Mouse (Mus musculus): Measurements from ENCODE around the gene R3hdm2.

The R3hdm2 gene

DNA sequence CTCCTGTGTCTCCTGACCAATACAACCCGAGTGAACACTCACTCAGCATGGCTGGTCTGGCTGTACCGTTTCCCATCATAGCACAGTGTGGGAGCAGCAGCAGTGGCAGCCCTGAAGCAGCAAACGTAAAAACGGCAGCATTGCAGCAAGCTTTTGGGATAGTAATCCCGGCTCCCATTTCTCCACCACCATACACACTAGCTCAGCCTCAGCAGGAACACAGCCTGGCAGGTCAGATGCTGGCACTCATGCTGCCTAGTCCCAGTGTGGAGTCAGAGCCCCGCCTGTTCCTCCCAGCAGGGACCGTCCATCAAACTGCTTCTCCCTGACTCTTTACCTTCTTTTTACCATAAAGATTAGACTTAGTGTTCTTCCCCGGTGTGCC, 111.0 kb downstream of the R3hdm2 start:
- no peak for DNase-seq (ENCODE audit: low read depth, low spot score)

GRCm38 (mm10) chr10:127492118-127492517, 112.0 kb downstream of the R3hdm2 start:
- DNase-seq (ENCODE audit: low read depth, low spot score): no peak

- no peak for DNase-seq (ENCODE audit: low read depth, low spot score)
These were observed 116.0 kb downstream of the R3hdm2 start for GRCm38 (mm10) chr10:127496156-127496555.

- DNase-seq (ENCODE audit: low read depth, low spot score): no peak
These were observed 119.4 kb downstream of the R3hdm2 start for GRCm38 (mm10) chr10:127499516-127499915.

DNA sequence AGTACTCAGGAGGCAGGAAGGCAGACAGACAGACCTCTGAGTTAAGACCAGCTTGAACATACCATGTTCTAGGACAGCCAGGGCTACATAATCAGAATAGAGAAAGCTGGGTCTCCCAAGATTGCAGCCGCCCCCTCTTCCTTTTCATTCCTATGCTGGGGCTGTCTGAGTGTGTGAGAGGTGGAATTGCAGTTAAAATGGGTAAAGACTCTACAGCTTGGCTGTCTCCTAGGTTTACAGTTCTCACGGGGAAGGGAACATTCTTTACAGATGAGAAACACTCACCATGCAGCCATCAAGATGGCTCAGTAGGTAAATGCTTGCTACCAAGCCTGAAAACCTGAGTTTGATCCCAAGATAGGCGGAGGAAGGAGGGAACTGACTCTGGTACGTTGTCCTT, 119.9 kb downstream of the R3hdm2 start:
- DNase-seq (ENCODE audit: low read depth, low spot score): no peak

DNA sequence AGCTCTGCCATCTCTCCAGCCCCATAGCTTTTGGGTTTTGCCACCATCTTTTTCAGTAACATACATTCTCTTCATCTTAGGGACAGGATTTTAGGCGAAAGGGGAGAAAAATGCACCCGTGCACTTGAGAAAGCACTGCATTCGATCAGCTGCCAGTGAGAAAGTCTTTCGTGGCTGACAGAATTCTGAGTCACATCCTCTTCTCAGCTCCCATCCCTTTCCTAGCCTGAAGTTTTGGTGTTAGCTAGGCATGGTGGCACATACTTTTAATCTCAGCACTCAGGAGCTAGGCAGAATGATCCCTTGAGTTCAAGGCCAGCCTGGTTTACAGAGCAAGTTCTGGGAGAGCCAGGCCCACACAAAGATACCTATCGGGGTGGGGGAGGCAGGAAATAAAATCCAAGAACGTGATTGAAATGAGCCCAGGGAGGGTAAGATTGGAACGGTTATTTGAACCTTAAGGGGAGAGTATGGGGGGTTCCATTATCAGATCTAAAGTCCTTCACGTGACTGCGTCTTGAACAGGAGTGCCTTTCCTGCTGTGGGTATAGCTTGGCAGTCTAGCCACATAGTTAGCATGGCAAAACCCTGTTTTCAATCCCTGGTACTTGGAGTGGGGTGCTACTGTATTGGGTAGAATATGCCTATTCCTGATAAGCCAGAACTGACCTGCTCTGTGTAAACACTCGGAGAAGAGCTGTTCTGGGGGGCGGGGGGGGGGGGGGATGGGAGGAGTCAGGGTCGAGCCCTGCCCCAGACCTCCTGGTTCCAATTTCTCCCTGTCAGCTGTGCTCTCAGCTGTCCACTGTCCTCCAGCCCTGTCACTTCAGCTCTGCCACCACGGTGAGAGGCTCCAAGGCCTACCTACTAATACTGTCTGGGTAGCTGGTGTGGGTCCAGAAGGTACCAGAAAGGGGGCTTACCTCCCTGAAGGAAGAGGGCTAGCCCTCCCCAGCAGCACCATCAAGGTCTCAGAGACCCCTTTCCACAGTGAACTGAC, 121.1 kb downstream of the R3hdm2 start, which contains the start of gene Stac3:
TSS of gene Stac3 (plus strand) at position 793 of the 1,000 bp plus-strand sequence.
- no peak for DNase-seq (ENCODE audit: low read depth, low spot score)

GRCm38 (mm10) chr10:127508239-127508638, 128.1 kb downstream of the R3hdm2 start:
- DNase-seq (ENCODE audit: low read depth, low spot score): peak; percentile 90

- DNase-seq (ENCODE audit: low read depth, low spot score): peak; percentile 98
These were observed 129.1 kb downstream of the R3hdm2 start for GRCm38 (mm10) chr10:127509051-127509836.

DNA sequence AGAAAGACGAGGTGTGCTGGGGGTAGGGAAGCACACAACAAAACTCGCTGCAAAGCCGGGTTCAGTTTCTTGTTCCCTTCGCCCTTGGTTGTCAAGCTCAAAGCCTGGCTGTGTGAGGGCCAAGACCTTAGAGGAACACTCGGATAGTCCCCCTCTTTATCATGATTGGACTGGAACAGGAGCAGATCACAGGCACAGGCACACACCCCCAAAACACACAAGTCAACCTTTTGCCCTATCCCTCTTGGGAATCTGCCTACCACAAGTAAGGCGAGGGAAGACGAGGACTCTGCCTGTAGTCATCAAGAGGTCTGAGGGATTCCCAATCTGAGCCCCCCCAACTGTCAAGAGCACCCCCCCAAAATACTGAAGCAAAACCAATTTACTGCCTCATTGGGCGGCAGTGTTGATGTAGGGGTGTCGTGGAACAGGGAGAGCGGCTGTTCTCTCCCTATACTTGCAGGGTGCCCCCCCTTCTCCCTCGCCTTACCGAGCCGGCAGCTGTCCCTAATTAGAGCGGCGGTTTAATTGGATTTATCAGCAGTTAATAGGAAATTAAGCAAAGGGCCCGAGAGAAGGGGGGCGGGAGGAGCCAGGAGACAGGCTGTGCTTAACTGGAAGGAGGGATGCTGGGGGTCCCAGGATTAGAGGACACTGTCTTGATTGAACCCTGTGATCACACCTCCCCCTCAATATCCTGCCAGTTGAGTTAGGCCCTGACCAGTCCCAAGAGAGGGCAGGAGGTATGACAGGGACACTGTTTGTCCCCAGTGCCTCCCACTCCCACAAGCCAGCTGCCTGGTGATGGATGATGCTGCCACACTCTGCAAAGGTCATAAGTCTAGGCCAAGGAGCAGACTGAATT, 129.9 kb downstream of the R3hdm2 start:
- no peak for DNase-seq (ENCODE audit: low read depth, low spot score)

- no peak for DNase-seq (ENCODE audit: low read depth, low spot score)
These were observed 130.9 kb downstream of the R3hdm2 start for GRCm38 (mm10) chr10:127510895-127511617.

DNA sequence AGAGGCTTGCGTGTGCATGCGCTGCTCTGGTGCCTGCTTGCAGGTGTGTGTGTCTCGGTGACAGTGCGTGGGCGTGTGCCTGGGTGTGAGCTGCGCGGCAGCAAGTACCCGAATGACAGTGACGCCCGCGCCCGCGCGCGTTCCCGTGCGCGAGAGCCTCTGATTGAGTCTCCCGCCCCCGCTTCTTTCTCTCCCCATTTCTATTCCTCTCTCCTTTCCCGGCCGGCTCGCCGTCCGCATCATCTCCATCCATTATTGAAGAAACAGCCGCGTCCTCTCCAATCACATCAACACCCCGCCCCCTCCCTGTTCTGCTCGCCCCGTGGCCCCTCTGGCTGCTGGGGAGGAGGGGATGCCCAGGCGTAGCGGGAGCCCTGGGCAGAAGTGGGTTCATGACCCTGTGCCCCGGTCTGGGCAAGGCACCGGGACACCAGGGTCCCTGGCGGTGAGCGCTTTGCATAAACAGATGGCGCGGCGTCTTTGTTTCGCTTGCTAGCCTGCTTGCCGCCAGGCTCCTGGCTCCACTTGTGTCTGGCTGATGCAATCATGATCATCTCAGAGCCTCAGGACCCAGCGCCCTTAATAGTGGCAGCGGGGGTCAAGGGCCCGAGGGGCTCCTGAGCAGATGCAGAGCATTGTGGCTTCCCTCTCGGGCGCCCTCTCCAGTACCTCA, 131.6 kb downstream of the R3hdm2 start:
- peak; percentile 62 for DNase-seq (ENCODE audit: low read depth, low spot score)

- DNase-seq (ENCODE audit: low read depth, low spot score): no peak
These were observed 132.2 kb downstream of the R3hdm2 start for GRCm38 (mm10) chr10:127512307-127512666.

- DNase-seq (ENCODE audit: low read depth, low spot score): peak; percentile 92
These were observed 132.7 kb downstream of the R3hdm2 start for GRCm38 (mm10) chr10:127512813-127513212.

- peak; percentile 55 for DNase-seq (ENCODE audit: low read depth, low spot score)
These were observed 133.5 kb downstream of the R3hdm2 start for GRCm38 (mm10) chr10:127513501-127514091.

DNA sequence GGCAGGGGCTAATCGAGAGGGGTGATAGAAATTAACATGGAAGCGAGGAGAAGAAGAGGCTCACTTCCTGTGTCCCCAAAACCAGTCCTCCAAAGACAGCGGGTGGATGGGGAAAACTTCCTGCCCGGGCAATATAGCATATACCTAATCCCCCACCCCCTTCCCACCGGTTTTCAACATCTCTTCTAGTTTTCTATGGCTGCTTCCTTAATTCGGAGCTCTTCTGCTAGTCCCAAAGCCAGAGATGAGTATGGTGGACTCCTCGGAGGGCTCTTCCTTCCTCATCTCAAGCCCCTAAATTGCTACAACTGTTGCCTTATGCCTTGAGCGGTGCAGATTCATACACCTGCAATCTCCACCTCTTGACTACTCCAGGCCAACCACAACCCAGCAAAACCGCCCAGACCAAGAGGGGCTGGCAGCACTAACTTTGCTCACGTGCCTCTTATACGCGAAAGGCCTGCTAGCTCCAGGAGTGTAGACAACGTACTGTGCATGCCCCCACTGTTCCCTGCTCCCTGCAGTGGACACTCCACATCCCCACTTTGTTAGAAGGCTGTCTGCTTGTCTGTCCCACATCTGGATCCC, 134.1 kb downstream of the R3hdm2 start:
- DNase-seq (ENCODE audit: low read depth, low spot score): no peak

DNA sequence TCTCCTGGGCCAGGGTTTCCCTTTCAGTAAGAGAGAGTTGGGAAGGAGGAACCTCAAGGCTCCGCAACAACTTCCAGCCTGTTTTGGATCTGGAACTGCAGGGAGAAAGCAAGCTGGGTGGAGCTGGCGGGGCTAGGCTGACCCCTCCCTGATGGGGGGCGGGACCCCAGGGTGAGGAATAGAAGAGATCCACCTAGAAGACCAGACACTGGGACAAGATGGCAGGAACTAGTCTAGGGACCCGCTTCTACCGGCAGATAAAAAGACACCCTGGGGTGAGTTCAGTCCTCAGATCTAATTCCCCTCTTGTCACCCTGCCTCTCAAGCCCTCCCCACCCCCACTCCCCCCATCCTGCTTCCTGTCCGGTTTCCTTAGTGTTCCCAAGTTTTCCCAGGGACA, 134.6 kb downstream of the R3hdm2 start, which contains the start of gene Ndufa4l2:
TSS of gene Ndufa4l2 (plus strand) at position 204 of the 400 bp plus-strand sequence.
- DNase-seq (ENCODE audit: low read depth, low spot score): no peak

DNA sequence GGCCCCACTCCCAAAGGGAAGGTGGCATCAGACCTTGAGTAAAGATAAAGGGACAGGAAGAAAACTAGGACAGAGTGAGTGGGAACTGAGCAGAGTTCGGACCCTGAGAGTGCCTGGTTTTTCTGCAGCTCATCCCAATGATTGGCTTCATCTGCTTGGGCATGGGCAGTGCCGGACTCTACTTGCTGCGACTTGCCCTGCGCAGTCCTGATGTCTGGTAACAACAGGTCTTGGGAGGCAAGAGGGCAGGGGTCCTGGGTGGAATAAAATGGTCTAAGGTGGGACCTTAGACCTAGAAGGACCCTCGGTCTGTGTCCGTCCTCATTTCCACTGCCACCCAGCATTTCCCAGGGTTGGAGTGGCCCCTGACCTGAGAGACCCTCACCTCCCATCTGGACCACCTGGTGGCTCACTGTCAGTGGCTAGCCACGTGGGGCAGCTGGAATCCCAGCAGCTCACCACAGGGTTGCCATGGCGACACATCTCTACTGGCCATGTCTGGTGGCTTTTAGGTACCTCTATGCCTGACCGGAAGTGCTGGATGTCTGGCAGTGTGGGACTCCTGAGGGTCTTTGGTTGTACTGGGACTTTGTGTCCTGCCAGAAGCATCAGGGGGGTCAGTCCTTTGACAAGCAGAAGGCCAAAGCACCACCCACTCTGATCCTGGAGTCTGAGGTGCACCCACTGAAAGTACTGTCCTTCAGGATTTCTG, 135.3 kb downstream of the R3hdm2 start:
- no peak for DNase-seq (ENCODE audit: low read depth, low spot score)

DNA sequence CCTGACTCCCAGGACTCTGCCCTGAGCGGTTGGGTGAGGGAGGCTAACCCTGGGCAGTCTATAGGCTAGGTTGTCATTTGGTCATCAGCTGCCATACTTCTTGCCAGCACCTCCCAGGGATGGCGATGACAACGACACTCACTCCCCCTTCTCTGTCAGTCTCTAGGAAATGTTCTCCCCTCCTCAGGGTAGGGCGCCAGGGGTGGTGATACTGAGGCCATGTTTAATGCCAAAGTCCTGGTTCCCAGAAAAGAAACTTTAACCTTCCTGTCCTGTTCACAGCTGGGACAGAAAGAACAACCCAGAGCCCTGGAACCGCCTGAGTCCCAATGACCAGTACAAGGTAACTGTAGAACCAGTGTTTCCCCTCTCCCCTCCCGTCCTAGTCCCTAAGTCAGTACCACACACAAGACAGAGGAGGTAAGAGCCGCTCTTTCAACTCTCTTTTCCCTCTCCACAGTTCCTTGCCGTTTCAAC, 135.9 kb downstream of the R3hdm2 start:
- no peak for DNase-seq (ENCODE audit: low read depth, low spot score)
